Mouse (Mus musculus) ES-Bruce4 (cell line): ENCODE measurements around the gene Apoh.

Experiments used
- CTCF ChIP-seq: IDR thresholded peaks from one replicate; pipeline ENCODE4 v1.8.1; 2011; ENCODE audit warnings: low read depth, low read length
- EP300 ChIP-seq: IDR thresholded peaks from 2 replicates; pipeline ENCODE4 v1.6.1; 2011; ENCODE audit warnings: low read depth, low read length; ENCODE audit not compliant: insufficient read depth
- POLR2A ChIP-seq: IDR thresholded peaks from one replicate; pipeline ENCODE4 v1.8.1; 2011; ENCODE audit warnings: low read length; ENCODE audit not compliant: insufficient read depth

DNA sequence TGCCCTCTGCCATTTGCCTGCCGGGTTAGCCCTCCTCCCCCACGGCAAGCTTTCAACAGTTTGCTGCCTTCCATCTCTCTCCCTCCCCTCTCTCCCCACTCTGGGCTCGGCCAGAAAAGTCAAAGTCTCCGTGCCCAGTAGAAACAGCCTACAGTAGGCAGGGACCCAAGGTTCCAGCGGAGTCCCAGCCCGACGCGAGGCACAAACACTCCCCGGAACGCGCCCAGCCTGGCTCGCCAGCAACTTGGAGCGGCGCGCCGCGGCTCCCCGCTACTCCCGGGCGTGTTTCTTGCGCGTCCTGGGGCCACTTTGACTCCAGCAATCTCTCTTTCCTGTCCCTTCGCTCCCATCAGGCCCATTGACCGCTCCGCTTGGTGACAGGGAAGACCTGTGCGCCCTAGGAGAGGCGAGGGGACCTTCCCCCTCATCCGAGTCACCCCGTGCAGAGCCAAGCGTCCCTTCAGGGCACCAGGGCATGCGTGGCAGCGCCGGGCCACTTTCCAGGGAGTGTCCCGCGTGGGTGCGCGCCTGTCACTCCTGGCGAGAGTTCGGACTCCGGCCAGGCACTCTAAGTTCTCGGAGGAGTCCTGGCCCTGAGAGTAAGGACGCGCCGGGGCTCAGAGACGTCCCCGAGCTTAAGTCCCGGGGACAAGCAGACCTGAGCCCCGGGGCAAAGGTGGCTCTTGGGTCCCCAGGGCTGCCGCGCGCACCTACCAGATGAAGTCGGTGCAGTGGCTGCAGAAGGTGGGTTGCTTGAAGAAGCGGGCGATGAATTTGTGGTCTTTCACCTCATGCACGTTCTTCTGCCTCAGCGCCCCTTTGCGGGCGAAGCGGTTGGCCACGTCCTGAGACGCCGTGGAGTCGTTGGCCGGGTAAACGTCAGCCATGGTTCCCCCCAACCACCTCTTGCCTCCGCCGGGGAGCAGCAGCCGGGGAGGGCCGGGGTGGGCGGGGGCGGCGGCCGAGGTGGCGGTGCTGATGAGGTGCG lies at the start of gene Apoh:
- TF ChIP-seq EP300 = no peak
- TF ChIP-seq POLR2A = no peak
- no peak for TF ChIP-seq CTCF
